Mouse (Mus musculus) natural killer cell, adult 2 months (primary cell): ENCODE data around the gene Vps45.
A peak's percentile ranks its signal among the peaks of the same experiment; 100 is the strongest.

Source experiments
- DNase-seq, 2 experiments: peaks; one replicate each; pipeline ENCODE4 v3.0.0; 2022; ENCODE audit warnings: low spot score in 2 of 2

Gene Vps45

DNA sequence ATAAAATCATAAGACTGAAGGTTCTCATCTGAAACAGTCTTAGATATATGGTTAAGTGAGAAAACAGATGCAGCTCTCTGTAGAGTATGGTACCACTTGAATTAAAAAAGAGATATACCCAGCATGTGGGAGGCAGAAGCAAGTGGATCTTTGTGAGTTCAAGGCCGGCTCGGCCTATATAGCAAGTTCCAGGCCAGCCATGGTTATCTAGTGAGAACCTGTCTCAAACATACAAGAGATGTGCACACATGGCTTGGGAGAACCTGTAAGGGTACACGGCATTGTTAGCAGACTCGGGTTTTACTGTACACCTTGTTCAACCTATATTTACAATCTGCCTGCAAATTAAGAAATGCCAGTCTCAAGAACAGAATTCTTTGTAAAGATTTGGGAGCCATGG is 19.4 kb downstream of the Vps45 start:
- DNase-seq: no peak

DNA sequence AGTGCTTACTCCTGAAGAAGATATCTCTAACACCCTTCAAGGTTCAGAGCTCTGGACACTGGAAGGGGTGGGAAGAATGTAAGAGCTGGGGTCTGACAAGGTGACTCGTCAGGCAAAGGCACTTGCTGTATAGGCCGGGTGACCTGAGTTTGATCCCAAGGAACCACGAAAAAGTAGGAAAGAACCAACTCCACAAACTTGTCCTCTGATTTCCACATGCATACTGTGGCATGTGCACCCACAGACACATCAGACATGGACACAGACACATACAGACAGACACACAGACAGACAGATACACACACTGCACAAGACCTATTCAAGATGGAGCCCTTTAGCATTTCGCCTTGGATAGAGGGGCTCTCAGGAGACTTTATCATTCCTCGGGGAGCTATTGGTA is 20.1 kb downstream of the Vps45 start:
- no peak for DNase-seq

DNA sequence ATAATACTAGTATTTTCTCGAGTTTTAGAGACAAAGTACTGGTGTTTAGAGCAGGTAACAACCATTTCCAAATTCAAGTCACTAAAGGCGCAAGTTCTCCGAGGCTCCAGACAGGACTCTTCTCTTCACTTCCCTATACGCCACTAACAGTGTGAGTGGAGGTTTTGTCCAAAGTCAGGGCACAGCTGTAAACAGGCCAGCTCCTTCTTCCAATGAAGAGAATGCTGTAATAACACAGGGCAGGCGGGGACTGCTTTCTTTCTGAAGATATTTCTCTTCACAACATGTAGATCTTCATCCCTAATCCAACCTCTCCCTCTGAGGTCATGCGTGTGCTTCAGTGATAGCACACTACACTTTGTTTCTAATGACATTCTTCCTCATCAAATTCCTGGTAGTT is 21.5 kb downstream of the Vps45 start:
- no peak for DNase-seq

DNA sequence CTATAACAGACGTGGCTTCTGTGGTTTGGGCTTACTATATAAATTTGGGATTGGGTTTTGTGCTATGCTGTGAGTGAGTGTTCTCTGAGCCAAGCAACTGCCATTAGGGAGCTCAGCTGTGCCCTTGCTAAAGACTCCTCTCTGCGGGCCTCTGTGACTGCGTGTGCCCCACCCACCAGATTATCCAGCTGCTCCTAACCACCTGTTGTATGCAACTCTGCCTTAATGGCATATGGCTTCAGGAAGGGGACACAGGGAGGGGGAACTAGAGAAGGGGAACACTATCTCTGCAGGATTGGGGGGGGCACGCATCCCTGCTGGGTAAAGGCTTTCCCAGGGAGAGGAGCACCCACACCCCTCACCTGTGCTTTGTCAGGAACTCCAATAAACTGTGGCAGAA is 25.2 kb downstream of the Vps45 start:
- DNase-seq: no peak

DNA sequence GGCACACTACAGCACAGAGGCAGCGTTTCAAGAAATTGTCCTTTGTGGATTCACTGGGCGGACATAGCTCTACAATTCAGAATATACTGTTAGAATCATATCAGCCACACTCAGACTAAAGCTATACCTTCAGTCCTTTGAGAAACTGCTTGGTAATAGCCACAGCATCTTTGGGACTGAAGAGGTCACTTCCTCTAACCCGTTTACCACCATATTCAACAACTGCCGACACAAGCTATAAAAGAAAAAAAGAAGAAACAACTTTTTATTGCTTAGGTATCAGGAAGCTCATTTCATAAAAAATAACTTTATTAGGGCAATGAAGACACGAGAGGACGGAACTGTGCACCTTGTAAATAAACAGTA is 25.6 kb downstream of the Vps45 start:
- DNase-seq: no peak

DNA sequence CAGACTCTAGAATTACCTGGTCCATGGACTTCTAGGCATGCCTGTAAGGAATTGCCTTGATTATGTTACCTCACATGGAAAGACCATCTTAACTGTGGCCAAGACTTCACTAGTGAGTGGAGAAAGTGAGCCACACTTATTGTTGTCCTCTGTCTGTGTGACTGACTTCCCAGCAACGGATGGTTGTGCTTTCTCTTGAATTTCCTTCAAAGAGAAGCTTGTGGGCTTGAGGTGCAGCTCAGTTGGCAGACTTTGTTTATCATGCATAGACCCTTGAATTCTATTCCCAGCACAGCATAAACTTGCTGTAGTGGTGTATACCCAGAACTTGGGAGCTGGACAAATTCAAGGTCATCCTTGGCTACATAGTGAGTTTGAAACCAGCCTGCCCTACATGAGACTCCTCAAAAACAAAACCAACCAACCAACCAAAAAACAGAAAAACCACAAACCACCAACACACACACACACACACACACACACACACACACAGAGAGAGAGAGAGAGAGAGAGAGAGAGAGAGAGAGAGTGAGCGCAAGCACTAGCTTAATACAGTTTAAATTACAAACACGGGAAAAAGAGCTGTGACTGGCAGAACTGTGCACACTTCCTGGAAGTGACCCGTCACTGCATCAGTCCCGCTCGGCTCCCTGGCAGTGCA is 26.1 kb downstream of the Vps45 start:
- DNase-seq: peak; percentile 38 to 44

DNA sequence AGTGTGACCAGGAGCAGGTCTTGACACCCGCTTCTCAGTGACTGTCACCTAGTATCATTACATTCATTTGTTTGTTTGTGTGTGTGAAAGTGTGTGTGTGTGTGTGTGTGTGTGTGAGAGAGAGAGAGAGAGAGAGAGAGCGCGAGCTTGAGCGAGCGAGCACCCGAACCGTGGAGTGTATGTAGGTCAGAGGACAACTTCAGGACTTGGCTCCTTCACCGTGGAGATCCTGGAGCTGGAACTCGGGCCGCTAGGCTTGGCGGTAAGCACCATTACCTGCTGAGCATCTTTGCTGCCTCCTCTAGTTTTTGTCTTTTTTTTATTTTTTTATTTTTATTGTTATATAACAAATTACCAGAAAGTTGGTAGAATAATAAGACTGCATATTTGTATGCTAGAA is 28.5 kb downstream of the Vps45 start:
- no peak for DNase-seq

DNA sequence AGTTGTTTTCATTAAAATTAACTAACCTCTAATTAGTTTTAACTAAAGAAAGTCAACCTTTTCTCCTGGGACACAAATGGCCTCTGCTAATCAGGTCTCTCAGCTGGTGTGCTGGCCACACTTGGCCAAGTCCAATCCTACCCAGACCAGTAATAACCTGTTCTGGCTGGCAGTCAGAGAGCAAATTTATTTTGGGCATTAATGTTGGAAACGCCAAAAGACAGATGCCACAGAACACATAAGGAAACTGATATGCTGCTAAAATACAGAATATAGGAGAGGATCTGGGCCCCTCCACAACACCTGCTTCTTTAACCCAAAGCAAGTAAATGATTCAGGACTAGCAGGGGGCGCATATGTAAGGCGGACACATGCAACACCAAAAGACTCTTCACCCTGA is 28.9 kb downstream of the Vps45 start:
- DNase-seq: no peak

DNA sequence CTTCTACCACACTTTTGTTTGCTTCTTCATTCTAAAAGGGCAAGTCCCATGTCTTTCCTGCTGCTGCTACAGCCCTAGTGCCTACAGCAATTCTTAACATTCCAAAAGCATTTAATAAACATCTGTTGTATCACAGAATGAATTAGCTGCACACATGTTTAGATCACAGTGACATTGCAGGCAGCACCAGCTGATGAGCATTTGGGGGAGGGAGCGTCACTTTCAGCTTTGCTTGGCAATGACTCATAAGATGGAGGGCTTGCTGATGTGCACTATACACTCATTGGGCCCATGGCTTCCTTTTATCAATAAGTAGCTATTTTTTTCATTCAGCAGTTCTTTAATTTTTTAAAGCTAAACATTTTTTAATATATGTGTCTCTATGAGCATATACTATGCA is 30.4 kb downstream of the Vps45 start:
- no peak for DNase-seq

DNA sequence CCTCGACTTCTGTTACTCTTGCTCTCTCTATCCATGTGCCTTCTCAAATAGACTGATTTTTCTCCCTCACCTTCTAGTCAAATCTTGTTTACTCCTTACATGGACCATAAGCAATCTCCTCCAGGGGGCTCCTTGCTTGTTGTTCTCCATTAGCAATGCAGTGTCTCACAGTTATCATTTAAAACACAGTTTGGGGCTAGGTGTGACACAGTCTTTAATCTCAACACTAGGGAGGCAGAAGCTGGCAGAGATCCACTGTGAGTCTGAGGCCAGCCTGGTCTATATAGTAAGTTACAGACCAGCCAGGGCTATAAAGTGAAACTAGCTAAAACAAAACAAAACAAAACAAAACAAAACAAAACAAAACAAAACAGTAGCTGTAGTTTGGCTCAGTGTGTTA is 31.1 kb downstream of the Vps45 start:
- no peak for DNase-seq

DNA sequence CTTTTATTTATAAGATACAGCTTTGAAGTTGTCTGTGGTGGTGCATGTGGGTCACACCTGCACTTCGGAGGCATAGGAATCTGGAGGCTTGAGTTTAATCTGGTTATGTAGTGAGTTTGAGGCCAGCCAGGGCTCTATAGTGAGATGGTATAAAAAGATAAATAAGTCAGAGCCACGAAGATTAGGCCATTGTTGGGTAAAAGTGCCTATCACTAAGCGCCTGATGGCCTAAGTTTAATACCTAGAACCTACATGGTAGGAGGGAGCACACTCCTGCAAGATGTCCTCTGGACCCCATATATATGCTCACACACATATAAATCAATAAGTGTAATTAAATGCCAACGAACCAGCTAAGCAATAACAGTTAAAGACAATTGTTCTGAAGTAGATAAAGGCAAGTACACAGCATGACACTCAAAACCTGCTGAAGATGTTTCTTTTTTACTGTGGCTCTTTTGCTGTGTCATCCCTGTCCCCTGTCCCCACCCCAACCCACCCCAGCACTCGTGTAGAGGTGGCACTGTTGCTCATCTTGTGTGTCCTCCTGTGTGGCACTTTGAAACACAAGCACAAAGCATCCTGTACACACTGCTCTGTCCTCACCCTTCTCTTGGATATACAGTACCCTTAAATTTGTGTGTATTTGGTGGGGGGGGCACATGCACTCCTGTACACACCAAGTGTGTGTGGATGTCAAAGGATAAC is 36.7 kb downstream of the Vps45 start:
- DNase-seq: no peak

DNA sequence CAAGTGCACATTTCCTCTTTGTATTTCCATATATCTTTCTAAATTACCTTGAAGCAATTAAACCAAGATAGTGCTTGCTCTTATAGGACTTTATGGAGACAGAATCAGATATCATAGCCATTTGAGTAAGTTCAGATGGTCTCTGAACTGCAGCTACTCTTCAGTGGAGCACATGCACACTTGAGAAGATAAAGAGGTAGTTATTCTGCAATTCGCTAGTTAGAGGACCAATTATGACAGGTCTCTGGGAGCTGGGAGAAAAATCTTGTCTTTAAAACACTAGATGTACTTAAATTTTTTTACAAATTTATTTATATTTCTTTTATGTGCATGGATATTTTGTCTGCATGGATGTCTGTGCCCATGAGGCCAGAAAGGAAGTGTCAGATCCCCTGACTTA is 37.5 kb downstream of the Vps45 start:
- DNase-seq: no peak

DNA sequence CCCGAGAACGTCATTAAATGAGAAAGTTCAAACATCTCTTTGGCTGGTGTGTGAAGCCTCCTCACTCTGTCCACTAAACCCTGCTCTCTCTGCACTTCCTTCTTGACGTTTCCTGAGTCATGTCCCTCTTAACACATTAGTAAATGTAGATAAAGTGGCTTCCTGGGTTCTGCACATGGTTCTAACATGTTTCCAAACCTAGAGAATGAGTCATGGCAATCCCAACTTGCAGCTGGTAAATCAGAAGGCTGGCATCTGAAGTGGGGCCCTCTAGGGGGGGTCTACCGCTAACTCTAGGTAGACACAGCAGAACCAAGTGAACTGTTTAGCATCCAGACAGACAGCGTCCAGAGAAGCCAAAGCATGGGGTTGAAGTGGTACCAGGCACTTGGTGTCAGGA is 40.8 kb downstream of the Vps45 start:
- no peak for DNase-seq

DNA sequence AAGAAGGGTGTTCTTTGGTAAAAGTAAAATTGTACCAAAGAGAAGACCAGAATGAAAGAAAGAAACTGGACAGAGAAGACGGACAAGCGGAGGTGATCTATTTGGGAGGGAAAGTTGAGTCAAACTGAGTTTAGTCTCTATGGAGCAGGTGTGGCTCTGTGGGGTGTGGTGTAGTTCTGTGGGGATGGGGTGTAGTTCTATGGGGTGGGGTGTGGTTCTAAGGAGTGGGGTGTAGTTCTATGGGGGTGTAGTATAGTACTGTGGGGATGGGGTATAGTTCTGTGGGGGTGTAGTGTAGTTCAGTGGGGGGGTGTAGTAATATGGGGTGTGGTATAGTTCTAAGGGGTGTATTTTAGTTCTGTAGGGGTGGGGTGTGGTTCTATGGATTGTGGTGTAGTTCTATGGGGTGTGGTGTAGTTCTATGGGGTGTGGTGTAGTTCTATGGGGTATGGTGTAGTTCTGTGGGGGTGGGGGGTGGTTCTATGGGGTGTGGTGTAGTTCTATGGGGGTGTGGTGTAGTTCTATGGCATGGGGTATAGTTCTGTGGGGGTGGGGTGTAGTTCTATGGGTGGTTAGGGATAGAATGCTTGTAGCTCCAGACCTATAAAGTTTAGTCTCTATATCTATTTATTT is 41.9 kb downstream of the Vps45 start:
- no peak for DNase-seq

DNA sequence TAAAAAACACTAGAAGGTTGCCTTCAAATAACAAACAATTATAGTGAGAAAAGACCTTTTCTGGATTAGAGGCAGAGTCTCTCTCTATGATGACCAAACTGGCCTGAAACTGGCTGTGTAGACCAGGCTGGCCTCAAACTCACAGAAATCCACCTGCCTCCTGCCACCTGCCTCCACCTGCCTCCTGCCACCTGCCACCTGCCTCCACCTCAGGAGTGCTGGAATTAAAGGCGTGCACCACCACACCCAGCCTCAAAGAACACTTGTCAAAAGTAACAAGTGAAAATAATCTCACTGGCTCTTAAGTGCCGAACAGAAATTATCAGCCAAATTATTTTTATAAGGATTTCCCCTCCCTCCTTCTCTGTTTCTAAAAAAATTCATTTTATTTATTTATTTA is 42.6 kb downstream of the Vps45 start:
- no peak for DNase-seq

DNA sequence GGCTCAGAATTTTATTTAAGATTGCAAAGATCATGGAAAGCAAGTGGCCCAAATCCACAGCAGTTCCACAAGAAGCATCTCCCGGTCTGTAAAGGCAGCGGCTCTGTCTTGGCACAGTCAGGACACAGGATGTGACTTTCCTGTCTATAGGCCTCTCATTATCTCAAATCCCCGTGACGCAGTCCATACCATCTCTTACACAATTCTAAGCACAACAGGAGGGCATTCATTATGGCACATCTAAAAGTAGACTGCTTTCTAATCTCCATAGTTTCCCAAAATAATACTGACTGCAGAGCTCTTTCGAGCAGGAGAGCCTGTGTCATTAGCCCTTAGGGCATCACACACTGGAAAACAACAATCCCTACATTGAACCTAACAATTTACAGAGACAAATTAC is 45.5 kb downstream of the Vps45 start:
- DNase-seq: no peak

DNA sequence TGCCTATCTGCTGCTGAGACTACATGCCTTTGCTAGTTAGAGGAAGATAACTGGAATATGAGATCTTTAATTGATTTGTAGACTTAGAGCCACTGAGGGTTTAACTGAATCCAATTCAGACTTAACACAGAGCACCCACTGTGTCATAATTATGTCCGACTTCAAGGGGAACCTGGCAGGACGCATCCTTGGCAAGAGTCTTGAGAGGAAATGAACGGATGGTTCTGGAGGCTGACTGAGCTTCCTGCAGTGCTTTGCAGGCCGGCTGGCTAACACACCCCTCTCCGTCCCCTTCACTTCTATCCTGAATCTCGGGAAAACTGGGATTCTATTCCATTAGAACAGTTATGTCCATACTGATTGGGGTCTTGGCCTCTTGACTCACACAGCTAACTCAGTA is 49.8 kb downstream of the Vps45 start:
- no peak for DNase-seq

DNA sequence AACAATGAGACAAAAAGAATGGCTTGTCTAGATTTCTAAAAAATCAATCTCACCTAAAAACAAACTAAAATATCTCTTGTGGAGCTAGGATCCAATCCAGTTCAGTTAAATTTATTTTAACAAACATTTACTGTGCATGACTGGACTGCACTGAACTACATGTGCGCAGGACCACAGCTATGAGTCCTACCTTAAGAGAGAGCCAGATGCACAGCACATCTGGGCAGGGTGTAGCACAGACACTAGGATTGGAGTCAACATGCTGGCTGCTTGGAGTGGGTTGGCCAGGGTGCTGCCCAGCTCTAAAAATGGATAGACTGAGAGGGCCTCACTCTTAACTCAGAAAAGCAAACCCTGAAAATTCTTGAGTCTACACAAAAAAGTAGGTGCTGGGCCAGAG is 56.7 kb downstream of the Vps45 start:
- DNase-seq: no peak

DNA sequence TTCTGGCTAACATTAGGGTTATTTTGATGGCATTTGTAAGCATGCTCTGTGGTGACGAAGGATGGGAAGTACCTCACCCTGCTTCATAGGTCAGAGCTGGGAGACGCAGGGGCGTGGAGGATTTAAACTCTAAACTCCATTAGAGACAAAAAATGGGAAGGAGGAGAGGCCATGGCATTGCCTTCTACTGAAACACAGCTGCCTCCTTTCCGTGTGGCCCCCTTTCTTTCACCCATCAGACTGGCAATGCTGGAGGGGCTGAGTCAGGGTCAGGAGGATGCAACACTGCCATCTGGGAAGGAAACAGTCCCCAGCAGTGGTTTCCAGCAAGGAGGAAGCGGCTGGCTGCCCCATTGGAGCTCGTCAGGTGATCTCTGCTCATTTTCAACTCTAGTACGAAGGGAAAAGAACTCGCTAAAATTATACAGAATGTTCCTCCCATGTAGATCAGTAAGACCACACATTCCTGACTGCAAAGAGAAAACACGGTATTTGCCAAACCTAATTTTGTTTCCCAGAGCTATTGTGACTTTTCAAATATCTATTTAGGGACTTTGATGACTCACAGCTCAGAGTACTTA is 57.3 kb downstream of the Vps45 start:
- DNase-seq: no peak

DNA sequence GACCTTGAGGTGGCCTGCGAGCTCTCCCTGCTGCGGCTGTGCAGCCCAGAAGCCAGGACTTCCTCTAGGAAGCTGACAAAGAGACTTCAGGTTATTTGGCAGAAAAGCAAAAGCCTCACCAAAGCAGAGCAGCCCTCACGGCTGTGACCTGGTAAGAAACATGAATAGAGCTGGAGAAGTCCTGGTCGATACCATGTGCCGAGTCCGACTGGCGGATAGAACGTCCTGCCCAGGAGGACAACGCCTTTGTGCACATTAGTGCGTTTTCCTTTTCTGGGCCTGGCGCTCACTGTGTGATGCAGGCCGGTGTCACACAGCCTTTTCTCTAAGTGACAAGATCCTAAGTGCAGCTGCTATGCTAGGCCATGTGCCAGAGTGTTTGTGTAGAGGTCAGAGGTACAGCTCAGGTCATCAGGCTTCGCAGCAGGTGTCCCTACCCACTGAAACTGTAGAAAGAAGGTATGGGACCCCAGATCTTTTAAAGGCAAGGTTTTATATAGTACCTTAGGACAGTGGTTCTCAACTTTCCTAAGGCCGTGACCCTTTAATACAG is 58.1 kb downstream of the Vps45 start:
- no peak for DNase-seq

DNA sequence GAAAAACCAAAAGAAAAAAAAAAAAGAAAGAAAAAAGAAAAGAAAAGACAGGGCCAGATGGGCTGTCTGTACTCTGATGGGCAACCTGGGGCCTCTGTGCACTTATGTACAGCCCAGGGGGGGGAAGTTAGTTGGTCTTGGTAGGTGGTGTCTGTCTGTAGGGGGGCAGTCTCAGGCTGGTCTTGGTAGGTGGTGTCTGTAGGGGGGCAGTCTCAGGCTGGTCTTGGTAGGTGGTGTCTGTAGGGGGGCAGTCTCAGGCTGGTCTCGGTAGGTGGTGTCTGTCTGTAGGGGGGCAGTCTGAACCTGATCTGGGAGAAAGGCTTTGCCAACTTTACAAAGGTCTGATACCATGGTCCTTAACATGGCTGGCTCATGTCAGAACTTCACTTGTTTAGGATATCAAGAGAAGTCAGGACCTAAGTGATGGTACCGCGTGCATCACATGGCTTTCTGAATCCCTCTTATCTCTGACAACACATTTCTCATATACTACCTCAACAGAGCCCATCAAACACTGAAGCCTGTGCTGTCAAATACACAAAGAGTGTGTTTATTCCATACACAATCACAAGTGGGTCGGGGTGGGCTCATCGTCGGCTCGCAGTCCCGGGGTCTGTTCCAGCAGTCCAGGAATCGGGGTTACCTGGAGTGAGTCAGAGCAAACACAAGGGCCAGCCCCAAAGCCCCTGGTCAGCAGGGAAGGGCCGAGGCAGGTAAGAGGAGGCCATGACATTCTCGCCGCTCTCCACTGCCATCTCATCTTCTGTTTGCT is 58.8 kb downstream of the Vps45 start:
- no peak for DNase-seq

DNA sequence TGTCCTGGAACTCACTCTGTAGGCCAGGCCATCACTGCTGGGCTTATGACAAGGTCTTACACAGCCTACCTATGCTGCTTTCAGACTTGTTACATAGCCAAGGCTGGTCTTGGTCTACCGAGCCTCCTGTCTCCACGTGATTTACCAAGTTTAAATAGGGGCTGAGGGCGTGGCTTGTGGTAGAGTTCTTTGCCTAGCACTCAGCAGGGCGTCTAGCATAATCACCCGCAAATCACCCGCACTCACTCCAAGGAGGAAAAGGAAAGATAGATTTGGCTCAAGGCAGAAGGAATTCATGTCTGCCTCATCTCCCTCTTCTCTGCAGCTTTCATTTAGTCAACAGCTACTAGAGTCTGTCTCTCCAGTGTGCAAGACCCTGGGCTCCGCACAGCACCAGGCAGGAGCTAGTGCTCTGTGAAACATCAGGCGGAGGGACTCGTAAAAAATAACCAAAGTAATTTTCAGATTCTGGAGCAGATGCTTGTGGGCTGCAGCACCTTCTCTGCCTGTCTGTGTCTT is 61.0 kb downstream of the Vps45 start:
- DNase-seq: peak in 1 of 2 experiments; percentile 69
